Mouse (Mus musculus) heart, adult 8-10 months (tissue): Measurements from ENCODE around the gene Mex3d. TPM values are rescaled to one million over a fixed set of nuclear protein-coding genes. Genes with fewer than 3 reads are reported as not detected.

Source experiments
- DNase-seq: peaks from one replicate; pipeline ENCODE4 v3.0.0; 2022; ENCODE audit warnings: low spot score
- total RNA-seq, 4 experiments: library from RNA; stranded (reverse); gene quantifications; 2 replicates each; pipeline ENCODE4 v1.2.4; 2022

The Mex3d gene
- total RNA-seq, 4 experiments from 2014 or later: 5.9 to 9.8 (median 8.3) TPM

- no peak for DNase-seq
These were observed 556 bp downstream of the Mex3d start for GRCm38 (mm10) chr10:80386735-80387471.

GRCm38 (mm10) chr10:80385811-80386734 is 1.4 kb downstream of the Mex3d start:
- no peak for DNase-seq

- no peak for DNase-seq
These were observed 2.1 kb downstream of the Mex3d start for GRCm38 (mm10) chr10:80385310-80385709.

DNA sequence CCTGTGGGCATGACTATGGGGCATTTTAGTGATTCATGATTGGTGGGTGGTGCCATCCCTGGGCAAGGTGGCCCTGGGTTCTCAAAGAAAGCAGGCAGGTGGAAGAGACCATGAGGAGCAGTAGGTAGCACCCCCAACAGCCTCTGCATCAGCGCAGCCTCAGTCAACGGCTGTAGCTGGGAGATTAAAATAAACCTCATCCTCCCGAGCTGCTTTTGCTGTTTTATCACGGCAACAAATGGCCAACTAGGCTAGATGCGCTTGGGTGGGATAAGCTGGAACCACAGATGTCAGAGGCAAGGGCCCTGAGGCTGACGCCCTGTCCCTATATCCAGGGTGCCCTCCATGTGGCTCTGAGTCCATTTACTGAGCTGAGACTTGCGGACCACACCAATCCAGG is 2.8 kb downstream of the Mex3d start:
- no peak for DNase-seq

- no peak for DNase-seq
These were observed 3.3 kb downstream of the Mex3d start for GRCm38 (mm10) chr10:80384115-80384639.

- DNase-seq: no peak
These were observed 4.0 kb downstream of the Mex3d start for GRCm38 (mm10) chr10:80383431-80383830.

DNA sequence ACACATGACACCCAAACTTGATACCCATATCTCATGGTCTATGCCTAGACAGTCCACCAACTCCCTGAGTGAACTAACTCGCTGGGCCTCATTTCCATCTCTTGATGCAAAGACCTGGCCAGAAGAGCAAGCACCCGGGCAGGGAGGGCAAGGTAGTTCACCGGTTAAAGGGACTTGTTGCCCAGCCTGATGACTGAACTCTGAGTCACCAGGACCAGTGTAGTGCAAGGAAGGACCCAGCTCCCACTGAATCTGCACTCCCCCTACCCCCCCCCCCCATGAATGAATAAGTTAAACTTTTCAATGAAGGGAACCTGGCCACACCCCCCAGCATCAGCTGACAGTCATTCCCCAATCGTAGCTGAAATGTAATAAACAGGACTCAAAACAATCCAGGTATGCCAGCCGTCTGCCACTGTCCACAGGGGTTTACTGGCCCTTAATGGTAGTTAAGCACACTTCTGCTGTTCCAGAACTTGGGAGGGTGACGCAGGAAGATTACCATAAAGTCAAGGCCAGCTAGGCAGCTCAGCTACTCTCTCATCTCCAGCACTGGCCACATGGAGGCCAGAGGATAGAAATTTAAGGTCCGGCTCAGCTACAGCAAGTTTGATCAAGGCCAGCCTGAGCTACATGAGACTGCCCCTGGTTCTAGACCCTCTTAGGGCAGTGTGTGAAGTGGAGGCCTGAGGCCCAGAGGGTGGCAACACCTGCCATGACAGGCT is 4.7 kb downstream of the Mex3d start:
- DNase-seq: no peak

DNA sequence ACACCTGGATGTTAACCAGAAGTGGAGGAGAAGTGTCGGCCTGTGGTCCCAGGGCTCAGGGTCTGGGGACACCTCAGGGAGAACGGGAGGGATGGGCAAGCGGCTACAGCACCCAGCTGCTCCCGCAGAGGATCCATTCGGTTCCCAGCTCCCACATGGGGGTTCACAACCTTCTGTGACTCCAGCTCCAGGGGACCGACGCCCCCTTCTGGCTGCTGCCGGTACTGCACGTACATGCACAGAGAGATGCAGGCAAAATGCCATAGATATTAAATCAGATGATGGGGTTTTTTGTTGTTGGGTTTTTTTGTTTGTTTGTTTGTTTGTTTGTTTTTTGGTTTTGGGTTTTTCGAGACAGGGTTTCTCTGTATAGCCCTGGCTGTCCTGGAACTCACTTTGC is 9.7 kb downstream of the Mex3d start:
- DNase-seq: no peak

- DNase-seq: peak; percentile 85
These were observed 11.3 kb downstream of the Mex3d start for GRCm38 (mm10) chr10:80376160-80376559.

DNA sequence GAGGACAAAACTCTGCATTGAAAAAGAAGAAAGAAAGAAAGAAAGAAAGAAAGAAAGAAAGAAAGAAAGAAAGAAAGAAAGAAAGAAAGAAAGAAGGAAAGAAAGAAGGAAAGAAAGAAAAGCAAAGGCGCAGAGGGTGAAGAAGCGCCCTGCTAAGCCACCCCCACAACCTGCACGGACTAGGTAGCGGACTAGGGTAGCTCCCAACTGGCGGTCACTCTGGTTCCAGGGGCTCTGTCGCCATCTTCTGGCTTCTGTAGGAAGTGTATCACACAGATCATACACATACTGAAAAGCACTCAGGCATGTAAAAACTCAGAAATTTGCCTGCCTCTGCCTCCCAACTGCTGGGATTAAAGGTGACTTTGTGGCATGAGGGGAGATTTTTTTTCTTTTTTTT is 13.4 kb downstream of the Mex3d start:
- peak; percentile 67 for DNase-seq

DNA sequence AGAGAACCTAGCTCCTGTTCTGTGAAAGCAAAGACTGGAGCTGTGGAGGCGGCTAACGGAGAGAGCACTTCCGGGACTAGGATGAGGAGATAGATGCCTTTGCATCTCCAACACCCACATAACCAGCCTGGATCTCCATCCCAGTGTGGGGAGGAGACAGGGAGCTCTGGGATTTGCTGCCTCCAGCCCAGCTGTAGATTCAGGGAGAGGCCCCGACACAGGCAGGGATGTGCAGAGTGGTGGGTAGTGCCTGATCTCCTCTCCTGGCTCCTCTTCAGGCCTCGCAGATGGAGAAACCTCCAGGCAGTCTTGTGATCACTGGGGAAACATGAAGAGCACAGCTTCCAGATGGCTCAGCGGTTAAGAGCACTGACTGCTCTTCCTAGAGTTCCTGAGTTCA is 14.8 kb downstream of the Mex3d start:
- no peak for DNase-seq

GRCm38 (mm10) chr10:80371983-80372382 is 15.5 kb downstream of the Mex3d start:
- DNase-seq: no peak

- no peak for DNase-seq
These were observed 16.0 kb downstream of the Mex3d start for GRCm38 (mm10) chr10:80371411-80371966.

DNA sequence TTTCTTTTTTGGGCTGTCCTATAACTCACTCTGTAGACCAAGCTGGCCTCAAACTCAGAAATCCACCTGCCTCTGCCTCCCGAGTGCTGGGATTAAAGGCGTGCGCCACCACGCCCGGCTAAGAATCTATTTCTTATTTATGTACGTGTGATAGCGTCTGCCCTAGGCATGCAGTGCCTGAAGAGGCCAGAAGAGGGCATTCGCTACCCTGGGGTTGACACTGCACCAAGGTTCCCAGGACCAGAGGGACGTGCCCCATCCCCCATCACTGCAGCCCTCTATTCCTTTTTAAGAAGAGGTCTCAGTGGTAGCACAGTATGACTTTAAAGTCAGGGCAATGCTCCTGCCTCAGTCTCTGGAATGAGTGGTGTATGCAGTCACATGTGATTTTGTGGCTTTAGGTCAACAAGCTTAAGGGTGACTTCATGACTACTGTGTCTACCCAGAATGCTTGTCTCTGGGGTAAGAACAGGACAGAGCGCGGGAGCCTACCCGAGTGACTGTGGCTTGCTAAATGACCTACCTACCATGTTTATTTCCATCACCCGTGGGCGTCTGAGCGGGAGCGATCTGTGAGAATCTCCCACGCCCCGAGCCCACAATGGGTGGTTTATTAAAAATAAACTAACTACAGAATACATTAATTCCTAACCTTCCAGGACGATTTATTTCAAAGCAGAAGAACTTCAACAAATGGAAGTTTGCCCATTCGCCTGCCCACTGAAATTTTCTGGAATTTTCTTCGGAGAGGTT is 17.3 kb downstream of the Mex3d start:
- no peak for DNase-seq

GRCm38 (mm10) chr10:80368392-80368791 is 19.1 kb downstream of the Mex3d start:
- DNase-seq: no peak

GRCm38 (mm10) chr10:80367954-80368353 is 19.5 kb downstream of the Mex3d start:
- DNase-seq: no peak

DNA sequence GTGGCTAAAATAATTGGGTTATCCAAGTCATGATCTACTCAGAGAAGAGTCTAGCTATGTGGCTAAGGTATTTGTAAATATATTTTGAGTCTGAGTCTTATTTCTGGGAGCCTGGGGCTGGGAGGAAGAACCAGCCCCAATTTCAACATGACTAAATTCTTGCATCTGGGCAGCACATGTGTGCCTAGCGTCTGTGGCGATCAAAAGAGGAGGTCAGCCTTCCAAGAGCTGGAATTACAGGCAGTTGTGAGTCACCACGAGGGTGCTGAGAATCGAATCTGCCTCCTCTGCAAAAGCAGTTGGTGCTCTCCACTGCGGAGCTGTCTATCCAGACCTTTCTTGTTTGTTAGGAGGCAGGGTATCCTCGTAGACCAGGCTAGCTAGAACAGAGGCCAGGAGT is 21.7 kb downstream of the Mex3d start:
- no peak for DNase-seq

DNA sequence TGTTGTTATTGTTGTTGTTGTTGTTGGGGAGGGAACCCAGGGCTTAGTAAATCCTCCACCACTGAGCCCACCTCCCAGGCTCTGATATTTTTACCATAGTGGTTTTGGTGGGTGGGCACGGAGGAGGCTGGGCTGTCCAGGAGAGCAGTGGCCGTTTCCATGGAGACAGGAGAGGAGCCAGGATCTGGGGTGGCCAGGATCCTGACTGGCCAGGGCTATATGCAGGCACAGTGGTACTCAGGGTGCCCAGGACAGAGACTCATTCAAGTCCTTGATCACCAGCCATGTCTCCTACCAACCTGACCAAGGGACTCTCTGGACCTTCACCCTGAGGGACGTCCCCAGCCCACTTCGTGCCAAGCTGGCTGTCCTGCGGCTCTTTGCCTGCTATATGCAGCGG is 23.7 kb downstream of the Mex3d start:
- DNase-seq: no peak

DNA sequence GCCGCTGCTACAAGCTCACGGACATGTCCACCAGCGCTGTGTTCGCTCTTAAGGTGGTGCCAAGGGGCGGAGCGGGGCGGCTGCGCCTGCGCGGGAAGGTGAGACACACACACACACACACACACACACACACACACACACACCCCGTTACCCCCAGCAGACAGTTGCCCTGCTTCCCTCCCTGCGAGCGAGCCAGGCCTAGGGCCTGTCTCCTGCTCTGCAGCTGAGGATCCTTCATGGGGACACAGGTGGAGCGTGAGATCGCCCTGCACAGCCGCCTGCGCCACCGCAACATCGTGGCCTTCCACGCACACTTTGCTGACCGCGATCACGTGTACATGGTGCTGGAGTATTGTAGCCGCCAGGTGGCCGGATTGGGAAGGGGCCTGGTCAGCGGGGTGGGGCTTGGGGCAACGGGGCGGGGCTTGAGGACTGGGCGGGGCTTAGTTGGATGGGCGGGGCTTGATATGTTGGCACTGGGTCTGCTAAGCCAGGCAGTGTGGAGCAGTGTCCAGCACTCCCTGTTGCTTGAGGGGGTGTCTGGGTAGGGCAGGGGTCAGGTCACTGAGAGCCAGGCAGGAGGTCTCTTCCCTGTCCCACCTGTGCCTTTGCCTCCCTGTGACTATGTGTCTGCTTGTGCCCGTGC is 29.3 kb downstream of the Mex3d start:
- DNase-seq: no peak

DNA sequence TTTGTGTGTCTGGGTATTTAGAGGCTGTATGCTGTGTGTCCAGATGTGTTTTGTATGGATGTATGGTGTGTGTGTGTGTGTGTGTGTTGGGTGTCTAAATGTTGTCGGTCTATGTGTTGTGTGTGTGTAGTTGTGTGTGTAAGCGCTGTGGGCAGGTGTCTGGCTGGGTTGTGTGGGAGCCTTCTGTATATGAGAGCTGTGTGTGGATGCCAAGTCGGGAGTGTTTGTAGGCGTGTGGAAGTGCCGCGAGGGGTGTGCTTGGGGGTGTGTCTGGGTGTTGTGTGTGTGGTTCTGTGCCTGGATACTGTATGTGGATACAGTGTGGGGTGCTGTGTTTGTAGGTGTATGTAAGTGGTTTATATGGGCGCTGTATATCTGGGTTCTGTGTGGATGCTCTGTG is 30.1 kb downstream of the Mex3d start:
- DNase-seq: no peak
